Mouse (Mus musculus): ENCODE results near the gene Zswim3. TPM values are rescaled to one million over a fixed set of nuclear protein-coding genes. Genes with fewer than 3 reads are reported as not detected.

Gene Zswim3
- total RNA-seq, 2 experiments from 2014 or later, result 2.5 to 2.7 TPM

DNA sequence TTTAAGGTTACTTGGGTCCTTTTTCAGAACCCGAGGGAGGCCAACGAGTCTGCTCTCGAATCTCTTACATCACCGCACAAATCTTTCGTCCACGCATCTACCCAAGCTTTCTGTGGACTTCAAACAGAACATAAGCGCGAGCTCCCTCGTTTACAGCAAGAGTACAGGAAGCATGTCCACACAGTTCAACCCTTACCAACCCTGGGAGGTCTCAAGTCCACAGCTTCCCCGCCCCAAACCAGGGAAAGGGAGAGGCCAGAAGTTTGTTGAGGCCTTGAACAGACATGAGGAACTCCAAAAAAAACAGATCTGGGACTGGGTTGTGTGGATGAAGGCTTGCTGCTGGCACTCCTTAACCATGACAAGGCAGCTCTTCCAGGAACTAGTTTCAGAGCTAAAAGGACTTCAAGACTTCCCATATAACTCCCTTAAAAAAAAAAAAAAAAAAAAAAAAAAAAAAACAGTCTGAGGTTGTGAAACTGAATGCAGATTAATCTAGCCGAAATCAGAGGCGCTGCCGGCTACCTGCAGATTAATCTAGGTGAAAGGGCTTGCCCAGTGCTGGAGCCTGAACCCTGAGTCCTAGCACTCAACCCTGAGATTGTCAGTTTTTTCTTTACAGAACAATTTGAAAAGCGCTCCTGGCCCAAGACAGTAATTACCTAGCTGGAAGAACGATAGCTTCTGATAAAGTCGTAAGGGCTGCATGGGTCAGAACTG, 1.5 kb upstream of the Zswim3 start:
- intact Hi-C loops (cut with DNase I), result no loop called here
- no peak for DNase-seq

DNA sequence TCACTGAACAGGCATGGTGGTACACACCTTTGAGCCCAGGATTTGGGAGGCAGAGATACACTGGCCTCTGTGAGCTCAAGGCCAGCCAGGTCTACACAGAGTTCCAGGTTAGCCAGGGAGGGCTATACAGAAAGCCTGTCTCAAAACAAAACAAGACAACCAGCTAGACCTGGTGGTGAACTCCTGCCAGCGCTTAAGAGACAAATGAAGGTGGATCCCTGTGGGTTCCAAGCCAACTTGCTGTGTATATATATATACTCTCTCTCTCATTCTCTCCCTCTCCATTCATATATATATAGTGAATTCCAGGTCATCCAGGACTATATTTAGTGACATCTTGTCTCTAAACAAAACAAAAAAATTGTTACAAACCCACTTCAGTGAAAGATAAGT, 981 bp upstream of the Zswim3 start:
- intact Hi-C loops (cut with DNase I), result no loop called here
- DNase-seq, result no peak

GRCm38 (mm10) chr2:164805332-164805718, 427 bp downstream of the Zswim3 start:
- DNase-seq, result no peak
- intact Hi-C loops (cut with DNase I), result loop anchor here (1.0 kb wide), 1 partner anchor 18 kb away; no protein-coding TSS in a partner anchor

GRCm38 (mm10) chr2:164806614-164807013, 1.7 kb downstream of the Zswim3 start:
- no peak for DNase-seq
- intact Hi-C loops (cut with DNase I), result no loop called here

GRCm38 (mm10) chr2:164813557-164813956, 8.7 kb downstream of the Zswim3 start:
- DNase-seq, result no peak
- intact Hi-C loops (cut with DNase I), result no loop called here

DNA sequence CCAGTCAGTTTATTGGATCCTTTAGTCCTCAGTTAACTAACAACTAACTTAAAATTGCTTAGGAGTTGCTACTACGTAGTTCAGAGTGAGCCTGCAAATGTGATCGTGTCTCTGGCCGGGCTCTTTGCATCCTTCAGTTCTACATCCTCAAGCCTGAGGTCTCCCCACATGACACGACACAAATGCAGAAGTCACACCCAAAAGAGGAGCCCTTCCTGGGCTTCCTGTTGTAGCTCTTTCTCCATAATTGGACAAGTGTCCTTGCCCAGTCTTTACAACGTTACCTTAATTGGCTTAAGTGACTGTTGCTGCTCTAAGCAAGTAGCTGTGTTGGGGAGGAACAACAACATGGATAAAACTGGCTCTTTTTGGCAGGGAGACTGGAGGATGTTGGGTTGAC, 10.4 kb downstream of the Zswim3 start:
- DNase-seq, result no peak
- intact Hi-C loops (cut with DNase I), result no loop called here

DNA sequence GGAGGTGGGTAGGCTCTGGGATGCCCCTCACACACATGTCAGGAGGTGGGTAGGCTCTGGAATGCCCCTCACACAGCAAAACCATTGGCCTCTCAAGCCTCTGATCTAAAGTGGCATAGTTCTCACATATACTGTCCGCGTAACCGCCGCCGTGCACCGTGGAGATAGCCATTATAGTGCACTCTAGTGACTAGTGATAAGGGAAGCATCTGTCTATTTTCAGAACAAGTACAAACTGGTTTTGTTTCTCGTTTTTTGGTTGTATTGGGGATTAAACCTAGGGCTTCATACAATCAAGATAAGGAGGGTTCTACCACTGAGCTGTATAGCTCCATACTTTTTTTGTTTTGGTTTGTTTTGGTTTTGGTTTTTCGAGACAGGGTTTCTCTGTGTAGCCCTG, 10.9 kb downstream of the Zswim3 start:
- no peak for DNase-seq

GRCm38 (mm10) chr2:164817206-164817605, 12.3 kb downstream of the Zswim3 start:
- intact Hi-C loops (cut with DNase I), result no loop called here
- no peak for DNase-seq

More for the DNA sequence above, 10.9 kb downstream of the Zswim3 start:
- intact Hi-C loops (cut with DNase I), result no loop called here

DNA sequence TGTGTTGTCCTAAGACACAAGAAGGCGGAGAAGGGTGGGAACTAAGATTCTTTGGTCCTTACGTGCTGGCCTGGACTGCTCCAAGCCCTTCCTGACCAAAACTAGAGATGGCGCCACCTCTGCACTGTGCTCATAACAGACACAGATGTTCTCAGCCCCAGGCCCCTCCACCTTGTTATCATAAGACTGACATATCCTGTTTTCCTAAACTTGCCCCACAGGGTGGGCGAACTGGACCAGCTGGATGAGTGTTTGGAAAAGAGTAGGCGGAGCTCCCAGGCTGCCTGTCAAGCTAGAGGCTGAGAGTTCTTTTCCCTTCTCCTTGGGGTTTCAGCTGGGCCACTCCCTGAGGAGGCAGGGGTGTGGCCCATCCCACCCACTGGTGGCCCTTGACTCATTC, 12.8 kb downstream of the Zswim3 start:
- no peak for DNase-seq
- intact Hi-C loops (cut with DNase I), result no loop called here

GRCm38 (mm10) chr2:164821060-164821459, 16.2 kb downstream of the Zswim3 start:
- DNase-seq, result no peak

GRCm38 (mm10) chr2:164822636-164823165, 17.8 kb downstream of the Zswim3 start, which contains the start of gene Zswim1:
Zswim1 (plus strand) TSS chr2:164822686.
- peak; percentile 100 for DNase-seq
- intact Hi-C loops (cut with DNase I), result loop anchor here (1.0 kb wide), 1 partner anchor 17 kb away; the partner anchor contains the start of gene Zswim3

More at GRCm38 (mm10) chr2:164821060-164821459, 16.2 kb downstream of the Zswim3 start:
- intact Hi-C loops (cut with DNase I), result no loop called here

DNA sequence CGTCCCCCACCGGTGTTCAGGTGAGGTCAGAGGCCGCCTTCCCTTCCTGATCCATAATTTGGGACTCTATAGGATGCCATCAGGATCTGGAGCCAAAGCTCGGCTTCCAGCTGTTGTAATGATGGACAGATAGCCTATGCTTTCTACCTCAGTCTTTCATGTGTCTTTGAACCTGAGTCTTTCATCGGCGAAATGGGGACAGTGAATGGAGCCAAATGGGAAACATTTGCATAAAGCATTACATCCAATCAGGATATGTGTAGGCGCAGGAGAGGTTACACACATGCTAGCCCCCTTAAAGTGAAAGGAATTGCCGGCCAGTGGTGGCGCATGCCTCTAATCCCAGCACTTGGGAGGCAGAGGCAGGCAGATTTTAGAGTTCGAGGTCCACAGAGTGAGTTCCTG, 18.3 kb downstream of the Zswim3 start:
- no peak for DNase-seq
- intact Hi-C loops (cut with DNase I), result loop anchor here (1.0 kb wide), 1 partner anchor 18 kb away; the partner anchor contains the start of gene Zswim3

DNA sequence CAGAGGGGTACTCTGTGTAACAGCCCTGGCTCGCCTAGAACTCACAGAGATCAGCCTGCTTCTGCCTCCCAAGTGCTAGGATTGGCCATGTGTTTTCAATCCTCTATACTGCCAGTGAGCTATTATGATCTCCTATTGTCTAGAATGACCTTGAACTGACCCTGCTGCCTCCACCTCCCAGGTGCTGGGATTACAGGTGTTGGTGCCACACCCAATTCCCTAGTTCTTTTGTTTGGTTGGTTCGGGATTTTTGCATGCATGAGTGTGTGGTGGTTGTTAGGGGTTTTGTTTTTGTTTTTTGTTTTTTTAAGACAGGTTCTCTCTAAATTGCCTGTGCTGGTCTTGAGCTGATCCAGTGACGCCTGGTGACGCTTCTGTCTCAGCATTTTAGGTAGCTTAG, 19.1 kb downstream of the Zswim3 start:
- DNase-seq, result no peak
- intact Hi-C loops (cut with DNase I), result loop anchor here (1.0 kb wide), 1 partner anchor 19 kb away; the partner anchor contains the start of gene Zswim3

- intact Hi-C loops (cut with DNase I), result no loop called here
- DNase-seq, result no peak
These were observed 20.6 kb downstream of the Zswim3 start for GRCm38 (mm10) chr2:164825521-164825920.

DNA sequence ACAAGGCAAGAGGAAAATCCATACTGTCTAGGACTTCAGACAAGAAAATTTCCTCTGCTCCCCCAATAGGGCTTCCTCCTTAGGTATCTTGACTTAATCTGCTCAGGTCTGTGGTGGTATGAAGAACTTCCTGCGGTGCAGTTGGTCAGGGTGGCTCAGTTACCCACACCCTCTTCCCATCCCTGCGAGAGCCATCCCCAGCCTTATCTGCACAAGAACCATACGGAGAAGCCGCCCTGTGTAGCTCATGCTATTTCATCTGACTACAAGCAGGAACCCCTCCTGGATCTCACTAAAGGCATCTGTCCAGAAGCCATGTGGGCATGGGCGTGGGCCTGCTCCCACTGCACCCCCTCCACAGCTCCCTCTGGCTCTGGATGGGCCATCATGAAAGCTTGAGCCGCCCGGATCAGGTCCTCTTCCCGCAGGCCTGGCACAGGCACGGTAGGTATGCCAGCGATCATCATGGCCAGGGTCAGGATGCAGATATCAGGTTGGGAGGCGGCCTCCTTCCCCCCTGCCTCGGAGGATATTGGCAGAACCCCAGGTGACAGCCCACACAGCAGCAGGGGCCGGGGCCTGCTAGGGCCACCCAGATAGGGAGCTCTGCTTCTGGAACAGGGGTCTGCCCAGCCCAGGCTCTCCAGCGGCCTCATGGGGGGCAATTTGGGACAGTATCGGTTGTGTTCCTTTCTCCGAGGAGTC, 22.4 kb downstream of the Zswim3 start:
- intact Hi-C loops (cut with DNase I), result no loop called here
- no peak for DNase-seq

DNA sequence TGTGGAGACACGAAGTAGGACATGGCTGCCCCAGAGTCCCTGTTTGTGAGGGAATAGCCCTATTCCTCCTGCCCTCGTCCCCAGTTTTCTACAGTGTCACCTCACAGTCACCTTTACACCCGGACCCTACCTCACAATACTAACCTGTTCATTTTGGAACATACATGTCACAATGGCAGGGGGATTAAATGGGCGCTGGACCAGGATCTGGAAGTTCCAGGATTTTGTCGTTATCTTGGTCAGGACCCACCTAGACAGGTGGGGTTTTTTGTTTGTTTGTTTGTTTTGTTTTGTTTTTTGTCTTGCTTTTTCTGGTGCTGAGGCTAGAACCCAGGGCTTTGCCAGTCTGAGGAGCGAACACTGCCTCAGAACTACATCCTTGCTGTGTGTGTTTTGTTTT, 23.5 kb downstream of the Zswim3 start, which contains the start of gene Spata25:
Gene Spata25, minus strand, starts transcription at position 101 of the 400 bp plus-strand sequence.
- DNase-seq, result no peak
- intact Hi-C loops (cut with DNase I), result no loop called here

DNA sequence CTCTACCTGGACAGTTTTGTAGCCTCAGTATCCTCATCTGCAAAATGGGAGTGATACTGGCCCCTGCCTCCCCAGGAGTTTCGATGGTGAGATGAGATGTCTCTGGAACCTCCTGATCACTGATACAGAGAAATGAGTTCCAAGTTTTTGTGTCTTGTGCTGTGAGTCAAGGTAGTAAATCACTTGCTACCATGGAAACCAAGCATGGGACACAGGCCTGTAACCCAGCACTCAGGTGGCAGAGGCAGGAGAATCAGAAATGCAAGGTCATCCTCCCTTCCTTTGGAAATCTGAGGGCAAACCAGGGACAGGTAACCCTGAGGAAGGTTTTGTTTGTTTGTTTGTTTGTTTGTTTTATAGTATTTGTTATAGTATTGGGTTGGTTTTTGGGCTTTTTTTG, 24.2 kb downstream of the Zswim3 start:
- intact Hi-C loops (cut with DNase I), result no loop called here
- no peak for DNase-seq

DNA sequence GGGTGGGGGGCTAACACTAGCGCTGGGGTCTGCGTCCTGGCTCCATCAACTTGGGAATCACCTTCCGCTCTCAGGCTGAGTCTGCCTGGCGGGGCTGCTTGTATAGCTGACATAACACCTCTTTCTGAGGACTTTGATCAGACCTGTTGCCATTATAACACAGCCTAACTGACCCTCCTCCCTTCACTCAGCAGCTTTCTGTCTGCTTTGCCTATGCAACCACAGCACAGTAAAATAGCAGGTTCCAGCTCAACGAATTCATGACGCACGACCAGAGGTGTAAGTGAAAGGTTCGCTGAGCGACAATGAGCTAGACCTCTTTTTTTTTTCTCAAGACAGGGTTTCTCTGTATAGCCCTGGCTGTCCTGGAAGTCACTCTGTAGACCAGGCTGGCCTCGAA, 26.1 kb downstream of the Zswim3 start:
- intact Hi-C loops (cut with DNase I), result loop anchor here (5.0 to 10.0 kb wide), 3 partner anchors 46 to 204 kb away; partner anchors contain the start of genes Ncoa5 and Pcif1
- no peak for DNase-seq

GRCm38 (mm10) chr2:164832032-164832747, 27.3 kb downstream of the Zswim3 start:
- no peak for DNase-seq
- intact Hi-C loops (cut with DNase I), result loop anchor here (2.0 to 10.0 kb wide), 5 partner anchors 25 to 203 kb away; partner anchors contain the start of genes Ncoa5, Pcif1, Pltp and Zfp335

DNA sequence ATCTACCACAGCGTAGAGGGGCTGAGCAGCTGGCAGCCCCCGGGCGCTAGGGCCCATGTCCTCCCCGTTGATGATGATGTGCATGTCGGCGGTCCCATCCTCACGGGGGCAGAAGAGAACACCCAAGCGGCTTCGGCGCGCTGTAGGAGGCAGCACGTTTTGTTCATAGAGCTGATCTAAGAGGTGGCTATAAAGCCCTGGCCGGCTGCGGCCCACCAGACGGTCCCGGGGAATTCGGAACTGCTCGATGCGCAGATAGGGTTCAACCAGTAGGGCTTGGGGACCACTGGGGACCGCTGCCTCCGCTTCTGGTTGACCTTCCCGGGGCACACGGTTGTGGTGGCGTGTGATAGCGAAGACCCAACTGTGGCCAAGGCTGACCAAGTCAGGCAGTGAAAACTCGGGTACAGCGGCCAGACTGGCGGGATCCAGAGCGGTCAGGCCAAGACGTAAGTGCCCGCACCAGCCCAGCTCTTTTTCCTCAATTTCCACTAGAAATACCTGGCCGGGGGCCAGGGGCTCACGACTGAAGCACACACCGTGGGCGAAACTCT, 27.9 kb downstream of the Zswim3 start, which contains the start of gene Ctsa:
Gene Ctsa, plus strand, starts transcription at position 126 of the 554 bp plus-strand sequence.
- DNase-seq, result peak; percentile 79 to 82
- intact Hi-C loops (cut with DNase I), result loop anchor here (2.0 to 10.0 kb wide), 5 partner anchors 24 to 202 kb away; partner anchors contain the start of genes Ncoa5, Pcif1, Pltp and Zfp335

Measured in heart, postnatal 36 days (tissue).